Comparison of ENCODE assay signal across 9 mouse cellular contexts in the genomic region with DNA sequence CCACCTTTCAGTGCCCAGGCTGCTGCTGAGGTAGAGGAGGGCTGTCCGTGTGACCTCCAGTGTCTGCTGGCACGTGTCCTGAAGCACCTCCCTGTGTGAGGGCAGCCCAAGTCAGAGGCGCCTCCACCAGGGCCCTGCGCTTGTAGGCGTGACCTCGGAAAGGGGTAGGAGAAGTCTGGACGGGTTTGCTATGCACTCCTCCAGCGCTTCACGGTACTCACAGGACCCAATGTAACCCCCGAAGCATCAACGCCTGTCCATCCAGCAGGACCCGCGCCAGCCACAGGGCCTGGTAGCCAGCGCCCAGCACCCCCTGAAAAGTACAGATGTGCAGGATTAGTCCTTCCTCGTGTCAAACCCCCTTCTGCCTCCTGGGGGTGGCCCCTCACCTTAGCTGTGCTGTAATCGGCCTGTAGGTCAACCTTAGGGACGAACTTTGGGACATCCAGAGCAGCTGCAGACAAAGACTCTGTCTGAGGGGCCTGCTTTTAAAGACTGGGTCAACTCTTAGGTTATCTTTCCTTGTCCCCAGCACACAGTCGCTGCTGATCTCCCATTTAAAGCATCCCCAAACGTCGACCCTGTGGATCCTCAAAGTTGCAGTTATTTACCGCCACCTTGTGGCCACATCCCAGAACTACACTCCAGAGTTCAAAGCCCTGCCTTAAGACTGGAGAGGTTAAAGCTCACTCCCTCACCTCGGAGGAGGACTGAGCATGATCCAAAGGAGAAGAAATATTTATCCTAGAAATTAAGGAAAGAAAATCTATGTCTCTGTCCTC. TPM values are rescaled to one million over a fixed set of nuclear protein-coding genes. Genes with fewer than 3 reads are reported as not detected.
A peak's percentile ranks its signal among the peaks of the same experiment; 100 is the strongest.
DNase-seq lines count a peak whose midpoint lies in the region; ATAC-seq and TF ChIP-seq lines count a peak whose summit lies in the region.
"Had no signal": no experiment of that assay in that cellular context is flagged by ENCODE, and none has a peak within 500 bp of the region (broad histone marks: within the 10 kb centered on the region; RNA-seq: fewer than 3 reads in every experiment).

No protein-coding gene starts in this region.

- ATAC-seq in embryonic facial prominence, embryonic 15.5 days (ENCODE audit: insufficient number of reproducible peaks, low FRiP score, low TSS enrichment, low read depth): no peak
- no peak for ATAC-seq in liver, embryonic 14.5 days (ENCODE audit: insufficient read depth)
- ATAC-seq in neural tube, embryonic 14.5 days (ENCODE audit: low read depth): peak; percentile 72

- H3K9ac ChIP-seq in embryonic facial prominence, embryonic 15.5 days: no peak overlapping the region
- no peak overlapping the region for H3K9ac ChIP-seq in liver, embryonic 14.5 days (replicated peaks)
- no peak overlapping the region for H3K9ac ChIP-seq in neural tube, embryonic 14.5 days (replicated peaks; ENCODE audit: low read depth, low read length)
- H3K9ac ChIP-seq: heart, embryonic 15.5 days had no signal

- intact Hi-C loops in heart, postnatal 10 days (cut with DNase I): loop anchor here (10.0 kb wide), 1 partner anchor 475 kb away; no protein-coding TSS in a partner anchor

- DNase-seq in brain, adult 2 months (ENCODE audit: low read depth, low spot score): peak; percentile 88
- DNase-seq in heart, postnatal 10 days: peak; percentile 77 to 79
- DNase-seq in kidney, postnatal 36 days: peak; percentile 69 to 86
- DNase-seq in liver, embryonic 14.5 days (ENCODE audit: low read depth in 3 of 3, low spot score in 3 of 3): peak in 1 of 3 experiments; percentile 46
- DNase-seq in testis, postnatal 10 days (ENCODE audit: low spot score): peak; percentile 84

- H3K27me3 ChIP-seq in E14TG2a.4 (ENCODE audit: insufficient read depth, low read length): peaks cover 76% of the 10 kb centered on the region
- no peaks in the 10 kb centered on the region for H3K27me3 ChIP-seq in embryonic facial prominence, embryonic 15.5 days
- H3K27me3 ChIP-seq in liver, embryonic 14.5 days (ENCODE audit: control insufficient read depth, insufficient read depth, low read length): no peaks in the 10 kb centered on the region
- H3K27me3 ChIP-seq in neural tube, embryonic 14.5 days (ENCODE audit: control insufficient read depth, insufficient read depth, low read length): no peaks in the 10 kb centered on the region

- 33% methylated on average over 22 of the region's 22 CpGs for WGBS in embryonic facial prominence, embryonic 15.5 days
- WGBS in liver, embryonic 14.5 days (ENCODE audit: insufficient replicate concordance): 37% methylated on average over 22 of the region's 22 CpGs
- 31% methylated on average over 21 of the region's 22 CpGs for WGBS in neural tube, embryonic 14.5 days

- H3K36me3 ChIP-seq in E14TG2a.4 (ENCODE audit: insufficient read depth, low read length): no peaks in the 10 kb centered on the region
- H3K36me3 ChIP-seq in embryonic facial prominence, embryonic 15.5 days: no peaks in the 10 kb centered on the region
- no peaks in the 10 kb centered on the region for H3K36me3 ChIP-seq in liver, embryonic 14.5 days (replicated peaks; ENCODE audit: control insufficient read depth, insufficient read depth, low read depth)
- no peaks in the 10 kb centered on the region for H3K36me3 ChIP-seq in neural tube, embryonic 14.5 days (ENCODE audit: control insufficient read depth, insufficient read depth, low read length)

- H3K27ac ChIP-seq in embryonic facial prominence, embryonic 15.5 days (replicated peaks): no peak overlapping the region
- H3K27ac ChIP-seq in liver, embryonic 14.5 days: no peak overlapping the region
- H3K27ac ChIP-seq in neural tube, embryonic 14.5 days (ENCODE audit: low read depth, low read length): no peak overlapping the region
- H3K27ac ChIP-seq: heart, embryonic 15.5 days had no signal

- H3K4me1 ChIP-seq in E14TG2a.4 (replicated peaks; ENCODE audit: low read depth, low read length): peaks cover 23% of the 10 kb centered on the region
- H3K4me1 ChIP-seq in embryonic facial prominence, embryonic 15.5 days: 0 out of 2 replicates have a peak, but pooled peaks cover under 1% of the 10 kb centered on the region
- H3K4me1 ChIP-seq in liver, embryonic 14.5 days (replicated peaks; ENCODE audit: control insufficient read depth in 2 of 2, insufficient read depth in 2 of 2, low read length in 1 of 2): no peaks in the 10 kb centered on the region
- no peaks in the 10 kb centered on the region for H3K4me1 ChIP-seq in neural tube, embryonic 14.5 days (ENCODE audit: control insufficient read depth, insufficient read depth, low read length)

- peak overlapping the region; percentile 8; the same call in 1 of the 2 replicates for H3K4me2 ChIP-seq in embryonic facial prominence, embryonic 15.5 days (replicated peaks)
- H3K4me2 ChIP-seq in liver, embryonic 14.5 days (ENCODE audit: low read depth): no peak overlapping the region
- H3K4me2 ChIP-seq in neural tube, embryonic 14.5 days (ENCODE audit: low read depth, low read length): no peak overlapping the region
- H3K4me2 ChIP-seq: heart, embryonic 15.5 days had no signal

- peak; percentile 96 for TF ChIP-seq CTCF in E14TG2a.4 (conservative IDR thresholded peaks at IDR 0.05; ENCODE audit: low read length)
- peak; percentile 92 for TF ChIP-seq CTCF in liver, embryonic 14.5 days (IDR thresholded peaks at IDR 0.05; ENCODE audit: low read depth)

- H3K9me3 ChIP-seq in E14TG2a.4 (ENCODE audit: low read length): no peaks in the 10 kb centered on the region
- no peaks in the 10 kb centered on the region for H3K9me3 ChIP-seq in embryonic facial prominence, embryonic 15.5 days (replicated peaks)
- no peaks in the 10 kb centered on the region for H3K9me3 ChIP-seq in liver, embryonic 14.5 days (ENCODE audit: control insufficient read depth, low read length)
- no peaks in the 10 kb centered on the region for H3K9me3 ChIP-seq in neural tube, embryonic 14.5 days (ENCODE audit: control insufficient read depth, low read length)
- H3K9me3 ChIP-seq: heart, embryonic 15.5 days had no signal

- H3K4me3 ChIP-seq in E14TG2a.4 (replicated peaks; ENCODE audit: low read length): peak overlapping the region; percentile 35; the same call in 1 of the 2 replicates
- no peak overlapping the region for H3K4me3 ChIP-seq in embryonic facial prominence, embryonic 15.5 days (replicated peaks)
- no peak overlapping the region for H3K4me3 ChIP-seq in liver, embryonic 14.5 days (ENCODE audit: insufficient read depth in 1 of 2, low read depth in 2 of 2, low read length in 2 of 2)
- H3K4me3 ChIP-seq in neural tube, embryonic 14.5 days (ENCODE audit: low read depth, low read length): no peak overlapping the region
- H3K4me3 ChIP-seq: heart, embryonic 15.5 days had no signal

- no peak for TF ChIP-seq EP300 in liver, embryonic 14.5 days (IDR thresholded peaks at IDR 0.05; ENCODE audit: low read depth)

RNA-seq across cellular contexts. Expression of gene Ikbke, which starts 9.4 kb away (rescaled TPM):
- 5.1 and 7.7 TPM in 2 replicates for polyA plus RNA-seq in embryonic facial prominence, embryonic 15.5 days (2015; fragmentation: Nextera tagmentation; extraction: Ambion mirVana)
- 1 to 10 TPM; 2.9 to 3.1 TPM for total RNA-seq in heart, postnatal 10 days (2021)
- polyA plus RNA-seq in liver, embryonic 14.5 days (2012; rRNA removed): 6.1 and 6.4 TPM in 2 replicates
- polyA plus RNA-seq in liver, embryonic 14.5 days (2014; fragmentation: Nextera tagmentation; extraction: Ambion mirVana): 4.9 and 5.7 TPM in 2 replicates
- 0.55 and 0.93 TPM in 2 replicates for polyA plus RNA-seq in neural tube, embryonic 14.5 days (2014; fragmentation: Nextera tagmentation; extraction: Ambion mirVana)

RNA-seq across cellular contexts. Expression of gene Rassf5, which starts 24.9 kb away (rescaled TPM):
- polyA plus RNA-seq in embryonic facial prominence, embryonic 15.5 days (2015; fragmentation: Nextera tagmentation; extraction: Ambion mirVana): 4.6 and 4.8 TPM in 2 replicates
- 1 to 10 TPM; 3.9 to 5.4 TPM for total RNA-seq in heart, postnatal 10 days (2021)
- 2.1 TPM in 2 replicates for polyA plus RNA-seq in liver, embryonic 14.5 days (2012; rRNA removed)
- polyA plus RNA-seq in liver, embryonic 14.5 days (2014; fragmentation: Nextera tagmentation; extraction: Ambion mirVana): 3.6 and 3.7 TPM in 2 replicates
- 4.8 and 5.7 TPM in 2 replicates for polyA plus RNA-seq in neural tube, embryonic 14.5 days (2014; fragmentation: Nextera tagmentation; extraction: Ambion mirVana)
